Mouse (Mus musculus): ENCODE data around the gene Dagla.

DNA sequence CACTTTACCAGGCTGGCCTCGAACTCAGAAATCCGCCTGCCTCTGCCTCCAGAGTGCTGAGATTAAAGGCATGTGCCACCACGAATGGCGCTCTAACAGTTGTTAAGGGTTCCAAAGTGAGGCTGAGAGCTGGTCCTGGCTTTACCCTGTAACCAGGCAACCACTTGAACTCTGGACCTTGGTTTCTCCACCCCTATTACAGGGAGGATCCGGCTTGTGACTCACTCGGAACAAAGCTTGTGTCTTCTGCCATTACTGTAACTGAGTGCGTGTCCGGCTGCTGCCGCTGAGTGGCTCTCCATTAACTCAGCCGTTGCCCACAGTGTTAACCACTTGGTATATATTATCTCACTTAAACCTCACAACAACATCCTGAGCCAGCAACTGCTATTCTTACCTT lies 36.7 kb downstream of the Dagla start:
- TF ChIP-seq CTCF (IDR thresholded peaks at IDR 0.05; ENCODE audit: low read depth), result no peak
- no peak for TF ChIP-seq EP300 (IDR thresholded peaks at IDR 0.05; ENCODE audit: low read depth)

All from heart, postnatal 0 days (tissue).